Mouse (Mus musculus): Measurements from ENCODE around the gene Med7.
A peak's percentile ranks its signal among the peaks of the same experiment; 100 is the strongest.

Med7 gene

GRCm38 (mm10) chr11:46436760-46437458 is at the start of gene Med7:
Gene Med7, plus strand, starts transcription at chr11:46436925.
- DNase-seq (ENCODE audit: low read depth, low spot score) = peak; percentile 98

- DNase-seq (ENCODE audit: low read depth, low spot score) = no peak
These were observed 49.7 kb upstream of the Med7 start for GRCm38 (mm10) chr11:46387061-46387460.

- no peak for DNase-seq (ENCODE audit: low read depth, low spot score)
These were observed 48.3 kb upstream of the Med7 start for GRCm38 (mm10) chr11:46388438-46388837.

GRCm38 (mm10) chr11:46389336-46390117 is 47.2 kb upstream of the Med7 start, which contains the start of gene Itk:
Gene Itk, minus strand, starts transcription at chr11:46389515.
- no peak for DNase-seq (ENCODE audit: low read depth, low spot score)

GRCm38 (mm10) chr11:46390621-46391020 is 46.1 kb upstream of the Med7 start:
- no peak for DNase-seq (ENCODE audit: low read depth, low spot score)

- DNase-seq (ENCODE audit: low read depth, low spot score) = no peak
These were observed 43.8 kb upstream of the Med7 start for GRCm38 (mm10) chr11:46392890-46393289.

- no peak for DNase-seq (ENCODE audit: low read depth, low spot score)
These were observed 43.3 kb upstream of the Med7 start for GRCm38 (mm10) chr11:46393413-46393812.

GRCm38 (mm10) chr11:46395088-46395487 is 41.6 kb upstream of the Med7 start:
- DNase-seq (ENCODE audit: low read depth, low spot score) = no peak

- no peak for DNase-seq (ENCODE audit: low read depth, low spot score)
These were observed 41.0 kb upstream of the Med7 start for GRCm38 (mm10) chr11:46395698-46396097.

- no peak for DNase-seq (ENCODE audit: low read depth, low spot score)
These were observed 40.4 kb upstream of the Med7 start, which contains the start of gene Fam71b for GRCm38 (mm10) chr11:46396167-46396859. Gene Fam71b, plus strand, starts transcription at chr11:46396559.

GRCm38 (mm10) chr11:46396860-46397179 is 39.9 kb upstream of the Med7 start:
- DNase-seq (ENCODE audit: low read depth, low spot score) = no peak

GRCm38 (mm10) chr11:46397900-46398299 is 38.8 kb upstream of the Med7 start:
- no peak for DNase-seq (ENCODE audit: low read depth, low spot score)

- no peak for DNase-seq (ENCODE audit: low read depth, low spot score)
These were observed 38.3 kb upstream of the Med7 start for GRCm38 (mm10) chr11:46398473-46398872.

GRCm38 (mm10) chr11:46398933-46399383 is 37.8 kb upstream of the Med7 start:
- no peak for DNase-seq (ENCODE audit: low read depth, low spot score)

GRCm38 (mm10) chr11:46401555-46401954 is 35.2 kb upstream of the Med7 start:
- DNase-seq (ENCODE audit: low read depth, low spot score) = no peak

- DNase-seq (ENCODE audit: low read depth, low spot score) = no peak
These were observed 31.7 kb upstream of the Med7 start for GRCm38 (mm10) chr11:46404986-46405385.

- no peak for DNase-seq (ENCODE audit: low read depth, low spot score)
These were observed 30.0 kb upstream of the Med7 start for GRCm38 (mm10) chr11:46406721-46407120.

GRCm38 (mm10) chr11:46410018-46410563 is 26.6 kb upstream of the Med7 start:
- DNase-seq (ENCODE audit: low read depth, low spot score) = peak; percentile 23

- no peak for DNase-seq (ENCODE audit: low read depth, low spot score)
These were observed 18.3 kb upstream of the Med7 start for GRCm38 (mm10) chr11:46418438-46418837.

GRCm38 (mm10) chr11:46418860-46419259 is 17.9 kb upstream of the Med7 start:
- DNase-seq (ENCODE audit: low read depth, low spot score) = no peak

- no peak for DNase-seq (ENCODE audit: low read depth, low spot score)
These were observed 15.4 kb upstream of the Med7 start for GRCm38 (mm10) chr11:46421086-46421888.

Measured in ZHBTc4 (cell line).